Mouse (Mus musculus) embryonic fibroblast, embryonic 13.5 days (primary cell): ENCODE results near the gene Hist1h4f. TPM values are rescaled to one million over a fixed set of nuclear protein-coding genes. Genes with fewer than 3 reads are reported as not detected.
A peak's percentile ranks its signal among the peaks of the same experiment; 100 is the strongest.
"Not testable (repeated sequence)": the region's sequence is repeated elsewhere in the genome, so short reads cannot be mapped to it uniquely, and the experiment has no call there.

Experiments used
- H3K27ac ChIP-seq: 2 replicates; pipeline ENCODE4 v1.5.1; 2012; ENCODE audit warnings: low read length, control low read depth, inconsistent platforms; ENCODE audit not compliant: insufficient read depth
- H3K4me1 ChIP-seq: 2 replicates; pipeline ENCODE4 v1.6.1; 2011; ENCODE audit warnings: low read length; ENCODE audit not compliant: control insufficient read depth, insufficient read depth
- H3K4me3 ChIP-seq: 2 replicates; pipeline ENCODE4 v1.5.1; 2011; ENCODE audit warnings: mild to moderate bottlenecking, control low read depth, low read length; ENCODE audit not compliant: insufficient read depth
- CTCF ChIP-seq: IDR thresholded peaks from 2 replicates; pipeline ENCODE4 v1.5.1; 2011; ENCODE audit warnings: mild to moderate bottlenecking, control low read depth, low read length, moderate library complexity, borderline replicate concordance; ENCODE audit not compliant: insufficient read depth
- POLR2A ChIP-seq: IDR thresholded peaks from 2 replicates; pipeline ENCODE4 v1.6.1; 2011; ENCODE audit warnings: low read depth, mild to moderate bottlenecking, control low read depth, low read length, moderate library complexity
- polyA plus RNA-seq: library from polyadenylated mRNA; stranded (reverse); fragments of >200 nt; gene quantifications from 2 replicates; pipeline ENCODE4 v1.2.4, GENCODE M21; 2011; ENCODE audit warnings: low read depth; ENCODE audit not compliant: missing spikeins, insufficient read length

Gene Hist1h4f
- polyA plus RNA-seq, 1 experiment: 18.1 TPM

DNA sequence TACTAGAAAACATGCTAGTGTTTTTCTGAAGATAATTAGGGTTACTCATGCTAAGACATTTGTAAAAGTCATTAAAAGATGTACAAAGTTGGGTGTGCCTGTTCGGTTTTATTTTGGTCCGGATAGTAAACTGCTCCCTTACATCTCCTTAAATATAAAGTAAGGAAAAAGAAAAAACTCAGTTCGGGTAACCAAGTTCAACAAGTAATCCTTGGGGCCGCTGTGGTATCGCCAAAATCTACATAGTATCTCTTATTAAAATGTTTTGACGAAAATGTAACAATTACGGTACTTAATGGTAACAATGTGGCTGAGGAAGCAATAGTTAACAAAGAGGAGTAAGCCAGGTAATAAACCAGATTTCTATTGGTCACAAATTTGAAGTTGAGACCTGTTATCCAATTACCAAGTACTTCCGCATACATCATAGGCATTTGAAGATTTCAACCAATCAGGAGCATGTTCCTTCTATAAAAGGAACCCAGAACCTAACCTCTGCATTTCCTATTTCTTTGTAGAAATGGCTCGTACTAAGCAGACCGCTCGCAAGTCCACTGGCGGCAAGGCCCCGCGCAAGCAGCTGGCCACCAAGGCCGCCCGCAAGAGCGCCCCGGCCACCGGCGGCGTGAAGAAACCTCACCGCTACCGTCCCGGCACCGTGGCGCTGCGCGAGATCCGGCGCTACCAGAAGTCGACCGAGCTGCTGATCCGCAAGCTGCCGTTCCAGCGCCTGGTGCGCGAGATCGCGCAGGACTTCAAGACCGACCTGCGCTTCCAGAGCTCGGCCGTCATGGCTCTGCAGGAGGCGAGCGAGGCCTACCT lies 7.3 kb downstream of the Hist1h4f start, which contains the start of gene Hist1h3f:
Gene Hist1h3f (plus strand): TSS at position 88 of the 822 bp plus-strand sequence.
- H3K4me1 ChIP-seq: no peaks in the 10 kb centered on the region
- peak within 1 kb of the TSS; percentile 79 for H3K27ac ChIP-seq
- peak within 1 kb of the TSS; percentile 54 for H3K4me3 ChIP-seq
- TF ChIP-seq CTCF (no peak), POLR2A (peak; percentile 96)

DNA sequence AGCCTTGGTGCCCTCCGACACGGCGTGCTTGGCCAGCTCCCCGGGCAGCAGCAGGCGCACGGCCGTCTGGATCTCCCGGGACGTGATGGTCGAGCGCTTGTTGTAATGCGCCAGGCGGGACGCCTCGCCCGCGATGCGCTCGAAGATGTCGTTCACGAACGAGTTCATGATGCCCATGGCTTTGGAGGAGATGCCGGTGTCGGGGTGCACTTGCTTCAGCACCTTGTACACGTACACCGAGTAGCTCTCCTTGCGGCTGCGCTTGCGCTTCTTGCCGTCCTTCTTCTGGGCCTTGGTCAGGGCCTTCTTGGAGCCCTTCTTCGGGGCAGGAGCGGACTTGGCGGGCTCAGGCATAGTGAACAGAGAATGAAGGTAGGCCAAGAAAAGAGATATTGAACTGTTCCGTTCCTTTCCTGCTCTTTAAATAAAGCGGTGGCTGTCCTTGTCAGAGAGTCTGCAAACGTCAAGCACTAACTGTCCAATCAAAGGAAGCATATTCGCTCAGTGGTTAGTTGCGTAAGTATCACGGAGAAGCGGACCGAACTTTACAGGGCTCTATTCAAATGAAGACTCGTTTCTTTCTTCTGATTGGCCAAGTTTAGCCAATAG lies 8.3 kb downstream of the Hist1h4f start, which contains the start of gene Hist1h2bh:
Gene Hist1h2bh (minus strand): TSS at position 394 of the 609 bp plus-strand sequence.
- Histone ChIP-seq H3K4me3 (peak within 1 kb of the TSS; percentile 54), H3K27ac (peak within 1 kb of the TSS; percentile 79)
- peak; percentile 95 for TF ChIP-seq POLR2A
- H3K4me1 ChIP-seq: not testable (repeated sequence)

DNA sequence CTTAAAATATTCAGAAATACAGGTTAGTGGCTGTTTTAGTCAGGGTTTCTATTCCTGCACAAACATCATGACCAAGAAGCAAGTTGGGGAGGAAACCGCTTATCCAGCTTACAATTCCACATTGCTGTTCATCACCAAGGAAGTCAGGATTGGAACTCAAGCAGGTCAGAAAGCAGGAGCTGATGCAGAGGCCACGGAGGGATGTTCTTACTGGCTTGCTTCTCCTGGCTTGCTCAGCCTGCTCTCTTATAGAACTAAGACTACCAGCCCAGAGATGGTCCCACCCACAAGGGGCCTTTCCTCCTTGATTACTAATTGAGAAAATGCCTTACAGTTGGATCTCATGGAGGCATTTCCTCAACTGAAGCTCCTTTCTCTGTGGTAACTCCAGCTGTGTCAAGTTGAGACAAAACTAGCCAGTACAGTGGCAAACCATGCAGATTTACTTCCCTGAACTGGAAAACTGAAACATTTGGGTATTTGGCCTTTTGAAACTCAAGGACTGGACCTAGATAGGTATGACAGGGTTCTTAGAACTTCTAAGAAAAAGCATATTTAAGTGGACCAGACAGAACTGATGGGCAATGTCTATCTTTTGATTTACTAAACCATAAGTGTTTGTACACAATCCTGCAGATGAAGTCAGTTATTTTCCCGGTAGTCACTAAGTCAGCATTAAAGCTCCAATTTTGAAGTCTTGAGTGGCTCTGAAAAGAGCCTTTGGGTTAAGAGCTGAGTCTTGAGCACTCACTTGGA lies 9.0 kb downstream of the Hist1h4f start:
- TF ChIP-seq POLR2A: peak; percentile 46; the same call in 1 of the 2 replicates
- not testable (repeated sequence) for H3K4me1 ChIP-seq
- Histone ChIP-seq H3K27ac (peak overlapping the region; percentile 70), H3K4me3 (peak overlapping the region; percentile 54)

DNA sequence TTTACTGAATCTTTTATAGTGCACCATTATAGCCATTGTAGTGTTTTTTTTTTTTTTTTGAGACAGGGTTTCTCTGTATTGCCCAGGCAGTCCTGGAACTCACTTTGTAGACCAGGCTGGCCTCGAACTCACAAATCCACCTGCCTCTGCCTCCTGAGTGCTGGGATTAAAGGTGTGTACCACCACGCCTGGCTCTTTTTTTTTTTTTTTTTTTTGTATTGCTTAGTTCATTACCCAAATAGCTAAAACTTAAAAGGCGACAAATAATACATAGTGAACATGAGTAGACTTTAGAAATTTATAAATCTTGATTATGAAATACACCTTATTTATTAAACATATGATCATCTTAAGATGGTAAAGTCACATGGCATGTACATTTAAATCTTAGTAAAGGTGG lies 10.0 kb downstream of the Hist1h4f start:
- Histone ChIP-seq H3K27ac (no peak overlapping the region), H3K4me3 (no peak overlapping the region), H3K4me1 (peaks cover 3% of the 10 kb centered on the region)
- no peak for TF ChIP-seq CTCF
- no peak for TF ChIP-seq POLR2A

DNA sequence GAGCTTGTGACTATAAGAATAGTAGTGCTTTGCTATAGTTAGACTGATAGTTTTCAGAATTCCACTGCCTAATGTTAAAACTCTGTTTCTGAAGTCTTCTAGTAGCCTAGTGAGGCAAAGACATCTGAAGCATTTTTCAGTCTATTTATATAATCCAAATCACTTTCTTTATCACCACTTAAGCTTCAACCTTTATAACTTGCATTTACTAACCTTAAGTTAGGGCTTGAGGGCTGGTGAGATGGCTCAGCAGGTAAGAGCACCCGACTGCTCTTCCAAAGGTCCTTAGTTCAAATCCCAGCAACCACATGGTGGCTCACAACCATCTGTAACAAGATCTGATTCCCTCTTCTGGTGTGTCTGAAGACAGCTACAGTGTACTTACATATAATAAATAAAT lies 11.6 kb downstream of the Hist1h4f start:
- H3K4me3 ChIP-seq, H3K4me1 ChIP-seq, H3K27ac ChIP-seq: not testable (repeated sequence)

DNA sequence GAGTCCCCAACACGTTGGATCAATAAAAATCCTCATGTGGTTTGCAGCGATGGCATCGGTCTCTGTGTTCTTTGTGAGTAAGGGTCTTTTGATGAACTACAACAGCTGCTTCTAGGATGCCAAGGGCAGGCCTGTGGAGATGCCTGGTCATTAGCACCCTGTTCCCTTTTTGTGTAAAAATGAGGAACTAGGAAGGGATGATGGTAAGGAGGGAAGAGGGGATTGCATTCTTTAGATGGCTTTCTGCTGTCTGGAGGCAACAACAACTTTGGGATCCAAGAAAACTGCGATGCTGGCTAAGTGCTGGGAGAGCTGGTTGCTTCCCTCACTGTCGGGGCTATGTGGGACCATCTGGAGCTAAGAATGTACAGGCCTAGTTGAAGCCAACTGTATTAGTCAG lies 13.2 kb downstream of the Hist1h4f start:
- 0 out of 2 replicates have a peak overlapping the region, but pooled peaks have one; percentile 17 for H3K27ac ChIP-seq

DNA sequence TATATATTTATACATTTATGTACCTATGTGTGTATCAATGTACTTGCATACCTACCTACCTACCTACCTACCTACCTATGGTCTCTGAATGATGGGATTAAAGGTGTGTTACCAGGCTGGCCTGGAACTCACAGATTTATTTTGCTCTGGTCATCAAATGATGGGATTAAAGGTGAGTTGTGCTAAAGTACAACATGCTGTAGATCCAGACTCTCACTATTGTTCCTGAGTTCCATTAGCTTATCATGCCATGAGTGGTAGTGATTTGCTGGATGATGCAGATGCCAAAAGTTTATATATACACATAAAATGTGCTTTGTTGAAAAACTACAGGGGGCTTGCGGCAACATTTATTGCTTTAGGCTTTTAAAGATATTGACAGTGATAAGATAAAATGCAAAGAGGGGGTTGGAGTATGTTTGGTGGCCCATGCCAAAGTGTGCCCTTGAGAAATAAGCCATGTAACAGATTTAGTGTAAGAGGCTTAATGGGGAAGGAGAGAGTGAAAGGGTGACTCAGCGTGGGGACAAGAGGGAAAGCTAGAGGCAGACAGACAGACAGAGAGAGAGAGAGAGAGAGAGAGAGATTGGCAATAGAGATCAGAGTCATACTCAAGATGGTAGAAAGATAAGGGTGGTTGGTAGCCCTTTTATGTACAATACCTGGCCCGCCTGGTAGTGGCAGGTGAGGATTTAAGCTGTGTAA lies 14.3 kb downstream of the Hist1h4f start:
- peaks cover 3% of the 10 kb centered on the region for H3K4me1 ChIP-seq
- H3K27ac ChIP-seq: peak overlapping the region; percentile 17; the same call in 1 of the 2 replicates
- peak overlapping the region; percentile 47 for H3K4me3 ChIP-seq
- no peak for TF ChIP-seq POLR2A
- no peak for TF ChIP-seq CTCF

More for the DNA sequence above, 13.2 kb downstream of the Hist1h4f start:
- H3K4me1 ChIP-seq: peaks cover 3% of the 10 kb centered on the region
- TF ChIP-seq POLR2A (no peak), CTCF (no peak)
- no peak overlapping the region for H3K4me3 ChIP-seq

DNA sequence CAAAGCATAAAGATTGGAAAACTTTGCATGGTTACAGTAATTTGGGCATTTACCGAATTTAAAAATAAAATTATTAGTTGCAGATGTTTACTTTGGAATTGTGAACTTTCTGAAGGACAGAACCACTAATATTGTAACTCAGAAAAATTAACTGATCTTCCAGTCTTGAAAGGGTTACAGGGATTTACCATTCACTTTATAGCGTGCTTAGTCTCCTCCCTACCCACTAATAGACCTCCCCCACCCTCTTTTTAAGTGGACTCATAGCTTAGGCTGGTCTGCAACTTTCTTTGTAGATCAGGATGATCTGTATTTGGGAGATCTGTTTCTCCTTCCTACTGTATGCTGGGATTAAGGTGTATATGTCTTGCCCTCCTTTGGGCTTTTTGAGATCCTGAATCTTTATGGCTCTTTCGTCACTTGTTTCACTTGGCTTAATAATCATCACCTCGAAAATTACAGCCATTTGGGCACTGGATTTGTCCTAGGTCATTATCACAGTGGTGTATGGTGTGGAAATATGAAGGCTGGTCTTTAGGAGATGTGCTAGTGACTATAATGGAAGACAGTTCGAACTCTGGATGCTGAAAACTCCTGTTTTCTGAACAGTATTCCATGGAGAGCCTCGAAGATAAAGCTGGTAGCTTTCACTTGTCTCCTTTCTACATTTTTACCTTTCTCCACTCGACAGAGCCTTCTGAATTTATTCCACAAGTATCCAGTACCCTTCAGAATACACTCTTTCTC lies 15.2 kb downstream of the Hist1h4f start:
- H3K27ac ChIP-seq: peak overlapping the region; percentile 87
- peaks cover 3% of the 10 kb centered on the region for H3K4me1 ChIP-seq
- TF ChIP-seq POLR2A: peak; percentile 62; the same call in 1 of the 2 replicates
- TF ChIP-seq CTCF: no peak
- peak overlapping the region; percentile 72 for H3K4me3 ChIP-seq
